Mouse (Mus musculus) limb, embryonic 15.5 days (tissue): ENCODE data around the gene Wwp2. TPM values are rescaled to one million over a fixed set of nuclear protein-coding genes. Genes with fewer than 3 reads are reported as not detected.
A peak's percentile ranks its signal among the peaks of the same experiment; 100 is the strongest.

Source experiments
- ATAC-seq: fragments of 200-750 bp; cut with Nextera tagmentation; 2 replicates; pipeline ENCODE4 v1.8.0; 2017; ENCODE audit warnings: low read depth, moderate TSS enrichment; ENCODE audit not compliant: insufficient number of reproducible peaks, low FRiP score, low TSS enrichment
- H3K27ac ChIP-seq: fragments of 300-500 bp; sonication (generic); 2 replicates; pipeline ENCODE4 v1.5.1; 2015; ENCODE audit warnings: moderate library complexity, mild to moderate bottlenecking, inconsistent platforms
- H3K27me3 ChIP-seq: fragments of 300-500 bp; sonication (generic); 2 replicates; pipeline ENCODE4 v1.6.1; 2015; ENCODE audit warnings: inconsistent platforms
- H3K36me3 ChIP-seq: fragments of 300-500 bp; sonication (generic); 2 replicates; pipeline ENCODE4 v1.6.1; 2015; ENCODE audit warnings: inconsistent platforms
- H3K4me1 ChIP-seq: fragments of 300-500 bp; sonication (generic); 2 replicates; pipeline ENCODE4 v1.6.1; 2015; ENCODE audit warnings: inconsistent platforms
- H3K4me2 ChIP-seq: fragments of 300-500 bp; sonication (generic); 2 replicates; pipeline ENCODE4 v1.6.1; 2015; ENCODE audit warnings: mild to moderate bottlenecking, inconsistent platforms
- H3K4me3 ChIP-seq: fragments of 300-500 bp; sonication (generic); 2 replicates; pipeline ENCODE4 v1.5.1; 2015; ENCODE audit warnings: mild to moderate bottlenecking, inconsistent platforms
- H3K9ac ChIP-seq: fragments of 300-500 bp; sonication (generic); 2 replicates; pipeline ENCODE4 v1.6.1; 2015; ENCODE audit warnings: inconsistent platforms
- H3K9me3 ChIP-seq: fragments of 300-500 bp; sonication (generic); 2 replicates; pipeline ENCODE4 v1.6.1; 2016; ENCODE audit warnings: inconsistent platforms
- WGBS: fragments of 180-500 bp; shearing (Covaris S2); methylation state at CpG from one replicate; pipeline ENCODE4 v1.1.7; 2015; 5-methylcytosine and 5-hydroxymethylcytosine counted together
- microRNA counts: library from miRNA; unstranded; fragments of <30 nt; microRNA quantifications from one replicate; lab custom pipeline; 2016
- microRNA-seq: library from miRNA; unstranded; fragments of <30 nt; microRNA quantifications from one replicate; pipeline ENCODE4, GENCODE M21; 2016
- polyA plus RNA-seq: library from polyadenylated mRNA; unstranded; fragments of >200 nt; fragmentation: Nextera tagmentation; extraction: Ambion mirVana; gene quantifications from 2 replicates; pipeline ENCODE4 v1.2.1, GENCODE M21; 2015

The Wwp2 gene
- polyA plus RNA-seq, 1 experiment from 2014 or later, result 119 TPM

DNA sequence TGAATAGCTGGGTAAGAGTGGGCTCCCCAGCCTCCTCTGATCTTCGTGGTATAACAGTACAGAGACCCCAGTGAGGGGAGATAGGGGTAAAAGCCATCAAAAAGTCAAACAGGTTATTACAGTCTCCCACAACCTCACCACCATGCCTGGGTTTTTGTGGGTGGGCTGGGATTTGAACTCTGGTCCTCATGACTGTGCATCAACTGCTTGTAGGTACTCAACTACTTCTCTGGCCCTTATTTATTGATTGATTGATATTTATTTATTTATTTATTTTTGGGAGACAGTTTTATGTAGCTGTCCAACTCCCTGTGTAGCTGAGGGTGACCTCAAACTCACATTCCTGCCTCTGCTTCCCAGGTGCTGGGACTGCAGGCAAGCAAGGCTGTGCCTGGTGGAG is 161.6 kb downstream of the Wwp2 start:
- H3K9me3 ChIP-seq, result no peaks in the 10 kb centered on the region
- no peak for ATAC-seq
- no peak overlapping the region for H3K27ac ChIP-seq
- 77% methylated on average over 1 of the region's 1 CpGs for WGBS
- no peaks in the 10 kb centered on the region for H3K36me3 ChIP-seq
- H3K4me2 ChIP-seq, result no peak overlapping the region
- no peaks in the 10 kb centered on the region for H3K4me1 ChIP-seq
- H3K27me3 ChIP-seq, result 0 out of 2 replicates have a peak, but pooled peaks cover 3% of the 10 kb centered on the region
- H3K4me3 ChIP-seq, result no peak overlapping the region
- H3K9ac ChIP-seq, result no peak overlapping the region

- Histone ChIP-seq H3K4me3 (no peak overlapping the region), H3K36me3 (no peaks in the 10 kb centered on the region), H3K27me3 (0 out of 2 replicates have a peak, but pooled peaks cover 8% of the 10 kb centered on the region), H3K9me3 (no peaks in the 10 kb centered on the region), H3K9ac (no peak overlapping the region), H3K27ac (no peak overlapping the region), H3K4me2 (no peak overlapping the region), H3K4me1 (no peaks in the 10 kb centered on the region)
- no peak for ATAC-seq
- WGBS, result 83% methylated on average over 9 of the region's 9 CpGs
These were observed 163.5 kb downstream of the Wwp2 start for GRCm38 (mm10) chr8:107599691-107600090.

- no peaks in the 10 kb centered on the region for H3K36me3 ChIP-seq
- no peak for ATAC-seq
- H3K27ac ChIP-seq, result no peak overlapping the region
- H3K4me3 ChIP-seq, result no peak overlapping the region
- no peaks in the 10 kb centered on the region for H3K9me3 ChIP-seq
- H3K27me3 ChIP-seq, result 0 out of 2 replicates have a peak, but pooled peaks cover 8% of the 10 kb centered on the region
- WGBS, result 4% methylated on average over 7 of the region's 7 CpGs
- no peak overlapping the region for H3K4me2 ChIP-seq
- no peak overlapping the region for H3K9ac ChIP-seq
- peaks cover 4% of the 10 kb centered on the region; the same call in 1 of the 2 replicates for H3K4me1 ChIP-seq
These were observed 166.9 kb downstream of the Wwp2 start for GRCm38 (mm10) chr8:107603026-107603425.

MicroRNA genes within 50 kb of the gene (microRNA counts, 519-probe panel; counts per million panel counts)
- microRNA mmu-miR-140 (lab: Ali Mortazavi, UCI), result 4,458 counts per million, percentile 96 among the panel's probes with 10 or more counts

Small RNAs within 50 kb of the gene (microRNA-seq; reads per million reads assigned to microRNA genes)
- 44,670 reads per million, percentile 98 among the genes with 10 or more reads in this experiment for gene Mir140

Other genes with a start within 250 kb of the Wwp2 start
- 17.7 and 22.0 TPM in 2 replicates for gene Nfat5, start 142.9 kb upstream of the Wwp2 start, polyA plus RNA-seq
- 14.6 and 16.5 TPM in 2 replicates for gene Nqo1, start 33.2 kb upstream of the Wwp2 start, polyA plus RNA-seq
- gene Nob1, start 11.3 kb upstream of the Wwp2 start, polyA plus RNA-seq, result 78.5 and 84.8 TPM in 2 replicates
- gene Psmd7, start 152.1 kb downstream of the Wwp2 start, polyA plus RNA-seq, result 273 and 293 TPM in 2 replicates